Mouse (Mus musculus) left cerebral cortex, postnatal 10 days (tissue): ENCODE measurements around the gene Fam198b. TPM values are rescaled to one million over a fixed set of nuclear protein-coding genes. Genes with fewer than 3 reads are reported as not detected.
A peak's percentile ranks its signal among the peaks of the same experiment; 100 is the strongest.

Experiments used
- DNase-seq, 2 experiments: peaks; one replicate each; pipeline ENCODE4 v3.0.0; 2021 to 2022; ENCODE audit warnings: low spot score in 2 of 2, mixed read lengths in 1 of 2; ENCODE audit errors: extremely low spot score in 1 of 2
- intact Hi-C: fragments of 180-260 bp; cut with DNase I; formaldehyde crosslinking; loops from one replicate; pipeline ENCODE4 v1.15.1; 2025
- total RNA-seq, 2 experiments: library from RNA; stranded (reverse); gene quantifications; 2 replicates each; pipeline ENCODE4 v1.2.3; 2021

Fam198b gene
- total RNA-seq, 2 experiments from 2014 or later, result 6.3 to 9.3 TPM

- intact Hi-C loops, result no loop called here
- DNase-seq, result no peak
Observed at GRCm38 (mm10) chr3:79906250-79907045, 22.1 kb downstream of the Fam198b start.

GRCm38 (mm10) chr3:79907223-79907622 lies 22.9 kb downstream of the Fam198b start:
- intact Hi-C loops, result no loop called here
- DNase-seq, result no peak

- no peak for DNase-seq
- intact Hi-C loops, result no loop called here
Observed at GRCm38 (mm10) chr3:79910375-79911141, 26.2 kb downstream of the Fam198b start.

GRCm38 (mm10) chr3:79911166-79911565 lies 26.8 kb downstream of the Fam198b start:
- no peak for DNase-seq
- intact Hi-C loops, result no loop called here

- intact Hi-C loops, result no loop called here
- no peak for DNase-seq
Observed at GRCm38 (mm10) chr3:79914012-79914411, 29.7 kb downstream of the Fam198b start.

- no peak for DNase-seq
- intact Hi-C loops, result no loop called here
Observed at GRCm38 (mm10) chr3:79916185-79916584, 31.9 kb downstream of the Fam198b start.

GRCm38 (mm10) chr3:79918761-79919160 lies 34.4 kb downstream of the Fam198b start:
- DNase-seq, result no peak
- intact Hi-C loops, result no loop called here

- no peak for DNase-seq
- intact Hi-C loops, result no loop called here
Observed at GRCm38 (mm10) chr3:79925950-79926697, 41.8 kb downstream of the Fam198b start.

- intact Hi-C loops, result no loop called here
- no peak for DNase-seq
Observed at GRCm38 (mm10) chr3:79927050-79927449, 42.7 kb downstream of the Fam198b start.

- intact Hi-C loops, result no loop called here
- no peak for DNase-seq
Observed at GRCm38 (mm10) chr3:79928409-79928808, 44.1 kb downstream of the Fam198b start.

- peak in 1 of 2 experiments; percentile 54 for DNase-seq
- intact Hi-C loops, result no loop called here
Observed at GRCm38 (mm10) chr3:79930141-79930744, 45.9 kb downstream of the Fam198b start.

- intact Hi-C loops, result no loop called here
- DNase-seq, result no peak
Observed at GRCm38 (mm10) chr3:79936213-79936612, 51.9 kb downstream of the Fam198b start.

- no peak for DNase-seq
- intact Hi-C loops, result no loop called here
Observed at GRCm38 (mm10) chr3:79936730-79937447, 52.6 kb downstream of the Fam198b start.

GRCm38 (mm10) chr3:79947736-79948135 lies 63.4 kb downstream of the Fam198b start:
- DNase-seq, result no peak
- intact Hi-C loops, result no loop called here

- intact Hi-C loops, result no loop called here
- no peak for DNase-seq
Observed at GRCm38 (mm10) chr3:79948151-79948550, 63.8 kb downstream of the Fam198b start.

- peak in 1 of 2 experiments; percentile 25 for DNase-seq
- intact Hi-C loops, result no loop called here
Observed at GRCm38 (mm10) chr3:79953164-79953759, 68.9 kb downstream of the Fam198b start.

- intact Hi-C loops, result no loop called here
- DNase-seq, result no peak
Observed at GRCm38 (mm10) chr3:79955262-79955661, 70.9 kb downstream of the Fam198b start.

GRCm38 (mm10) chr3:79956792-79957191 lies 72.5 kb downstream of the Fam198b start:
- intact Hi-C loops, result no loop called here
- DNase-seq, result no peak
